Mouse (Mus musculus) gastrocnemius, postnatal 4 days (tissue): ENCODE data around the gene Ifna7. TPM values are rescaled to one million over a fixed set of nuclear protein-coding genes. Genes with fewer than 3 reads are reported as not detected.

Experiments used
- DNase-seq, 2 experiments: peaks; one replicate each; pipeline ENCODE4 v3.0.0; 2021 to 2022; ENCODE audit warnings: low spot score in 2 of 2, mixed read lengths in 2 of 2
- total RNA-seq, 2 experiments: library from RNA; stranded (reverse); gene quantifications; 2 replicates each; pipeline ENCODE4 v1.2.3; 2021

Ifna7 gene
- total RNA-seq, 2 experiments from 2014 or later, result not detected

DNA sequence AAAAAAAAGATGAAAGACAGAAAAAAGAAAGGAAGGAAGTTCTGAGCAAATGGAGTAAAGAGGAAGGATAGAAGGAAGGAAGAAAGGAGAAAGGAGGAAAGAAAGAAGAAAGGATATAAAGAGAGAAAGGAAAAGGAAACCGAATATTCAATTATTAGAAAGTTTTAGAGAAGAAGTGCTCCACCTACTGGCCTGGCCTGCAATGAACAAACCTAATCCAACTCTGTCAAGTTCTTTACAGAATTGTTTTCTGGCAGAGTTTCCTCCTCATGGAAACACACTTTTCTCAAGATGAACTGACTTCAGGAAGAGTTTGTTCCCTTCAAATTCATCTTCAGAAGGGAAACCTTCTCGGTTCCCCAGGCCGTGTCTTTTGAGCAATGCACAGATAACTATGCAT, 22.8 kb downstream of the Ifna7 start:
- DNase-seq, result no peak

DNA sequence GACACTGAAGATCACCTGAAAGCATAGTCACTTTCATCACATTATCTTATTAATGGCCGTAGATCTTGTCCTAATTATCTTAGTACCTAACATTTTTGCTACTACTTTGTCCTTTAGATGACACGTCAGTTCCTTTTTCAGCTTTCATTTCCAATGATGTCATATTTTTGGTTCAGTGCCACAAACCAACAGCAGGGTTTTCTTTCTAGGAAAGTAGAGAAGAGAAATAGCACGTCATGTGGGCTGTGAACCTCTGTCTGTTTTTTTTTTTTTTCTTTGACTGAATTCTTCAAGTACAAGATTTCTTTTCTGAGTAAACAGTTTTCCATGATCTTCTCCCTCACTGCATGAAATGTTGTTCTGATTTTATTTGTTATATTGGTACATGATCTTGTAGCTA, 24.0 kb downstream of the Ifna7 start:
- no peak for DNase-seq

DNA sequence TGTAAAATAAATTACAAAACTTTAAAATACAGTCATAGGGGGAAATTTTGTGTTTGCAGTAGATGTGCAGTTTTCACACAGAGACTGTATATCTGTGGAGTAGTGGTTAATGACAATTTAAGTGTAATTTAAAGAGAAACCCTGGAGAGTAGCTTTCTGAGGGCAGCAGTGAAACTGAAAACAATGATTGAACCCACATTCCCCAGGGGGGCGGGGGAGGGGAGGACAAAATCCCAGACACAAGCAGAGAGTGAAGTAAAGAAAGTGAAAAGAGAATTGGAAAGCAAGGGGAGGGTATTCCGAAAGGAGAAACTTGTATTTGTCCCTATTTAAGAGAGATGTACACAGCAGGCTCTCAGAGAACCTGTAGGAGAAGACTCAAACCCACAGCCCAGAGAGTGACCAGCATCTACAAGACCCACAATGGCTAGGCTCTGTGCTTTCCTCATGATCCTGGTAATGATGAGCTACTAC, 25.4 kb downstream of the Ifna7 start, which contains the start of gene Ifna4:
Gene Ifna4, plus strand, starts transcription at position 424 of the 474 bp plus-strand sequence.
- no peak for DNase-seq

DNA sequence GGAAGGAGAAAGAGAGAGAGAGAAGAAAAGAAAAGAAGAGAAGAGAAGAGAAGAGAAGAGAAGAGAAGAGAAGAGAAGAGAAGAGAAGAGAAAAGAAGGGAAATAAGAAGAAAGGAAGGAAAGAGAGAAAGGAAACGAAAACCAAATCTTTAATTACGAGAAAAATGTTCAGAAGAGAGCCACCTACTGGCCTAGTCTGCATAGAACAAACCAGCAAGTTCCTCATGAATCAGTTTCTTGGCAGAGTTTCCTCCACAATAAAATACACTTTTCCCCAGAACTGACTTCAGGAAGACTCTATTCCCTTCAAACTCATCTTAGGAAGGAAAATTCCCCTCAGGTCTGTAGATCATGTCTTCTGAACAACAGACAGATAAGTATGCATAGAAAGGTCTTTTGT, 29.3 kb downstream of the Ifna7 start:
- no peak for DNase-seq

DNA sequence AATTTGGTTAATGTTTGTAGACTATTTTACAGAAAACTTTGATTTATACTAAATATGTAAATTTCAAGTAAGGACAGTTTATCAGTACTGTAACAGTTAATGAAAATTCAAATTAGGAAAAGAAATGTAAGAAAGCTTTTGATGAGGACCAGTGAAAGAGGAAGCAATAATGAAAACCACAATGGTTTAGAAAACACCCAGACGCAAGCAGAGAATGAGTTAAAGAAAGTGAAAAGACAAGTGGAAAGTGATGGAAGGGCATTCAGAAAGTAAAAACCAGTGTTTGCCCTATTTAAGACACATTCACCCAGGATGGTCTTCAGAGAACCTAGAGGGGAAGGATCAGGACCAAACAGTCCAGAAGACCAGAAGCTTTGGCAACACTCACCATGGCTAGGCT, 33.7 kb downstream of the Ifna7 start, which contains the start of gene Ifna1:
Gene Ifna1, plus strand, starts transcription at position 390 of the 400 bp plus-strand sequence.
- no peak for DNase-seq

DNA sequence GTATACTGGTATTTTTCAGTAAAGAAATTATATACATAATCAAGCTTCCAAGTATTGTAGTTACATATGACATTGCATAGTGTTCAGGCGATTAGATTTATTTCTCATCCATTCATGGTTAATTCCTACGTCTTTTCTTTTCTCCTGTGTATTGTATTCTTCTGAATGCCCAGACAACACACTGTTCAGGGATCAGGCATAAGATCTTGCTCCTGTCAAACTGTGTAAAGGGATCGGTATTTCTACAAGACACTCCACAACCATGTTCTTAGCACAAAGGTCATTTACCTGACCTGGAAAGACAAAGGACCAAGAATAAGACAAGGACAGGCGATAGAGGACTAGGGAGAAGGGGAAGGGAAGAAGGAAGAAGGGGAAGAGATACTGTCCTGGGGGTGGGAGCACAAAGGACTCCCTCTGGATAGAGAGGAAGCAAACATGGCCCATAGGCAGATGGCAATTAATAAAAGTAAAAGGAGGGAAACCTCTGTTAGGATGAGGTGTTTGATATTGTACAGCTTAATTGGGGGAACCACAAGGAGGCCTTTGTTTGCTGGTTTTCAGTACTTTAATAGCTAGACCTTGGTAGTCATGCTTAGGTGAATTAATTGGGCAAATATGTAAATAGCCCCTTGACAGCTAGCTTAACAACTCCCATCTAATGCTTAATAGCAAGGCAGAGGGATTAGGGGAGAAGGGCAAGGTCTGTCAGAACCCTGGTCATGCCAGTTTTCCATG, 35.2 kb downstream of the Ifna7 start:
- DNase-seq, result no peak

DNA sequence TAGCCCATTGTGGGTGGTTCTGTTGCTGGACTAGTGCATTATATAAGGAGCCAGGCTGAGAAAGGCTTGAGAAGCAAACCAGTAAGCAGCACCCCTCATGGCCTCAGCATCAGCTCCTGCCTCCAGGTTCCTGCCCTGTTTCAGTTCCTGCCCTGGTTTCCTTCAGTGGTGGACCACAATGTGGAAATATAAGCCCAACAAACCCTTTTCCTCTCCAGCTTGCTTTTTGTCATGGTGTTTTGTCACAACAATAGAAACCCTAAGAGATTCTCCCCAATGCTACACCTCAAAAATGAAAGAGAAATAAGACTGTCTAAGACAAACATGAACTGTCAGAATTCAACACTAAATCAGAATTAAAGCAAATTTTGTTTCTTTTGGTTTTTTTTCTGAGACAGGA, 43.2 kb downstream of the Ifna7 start:
- no peak for DNase-seq

DNA sequence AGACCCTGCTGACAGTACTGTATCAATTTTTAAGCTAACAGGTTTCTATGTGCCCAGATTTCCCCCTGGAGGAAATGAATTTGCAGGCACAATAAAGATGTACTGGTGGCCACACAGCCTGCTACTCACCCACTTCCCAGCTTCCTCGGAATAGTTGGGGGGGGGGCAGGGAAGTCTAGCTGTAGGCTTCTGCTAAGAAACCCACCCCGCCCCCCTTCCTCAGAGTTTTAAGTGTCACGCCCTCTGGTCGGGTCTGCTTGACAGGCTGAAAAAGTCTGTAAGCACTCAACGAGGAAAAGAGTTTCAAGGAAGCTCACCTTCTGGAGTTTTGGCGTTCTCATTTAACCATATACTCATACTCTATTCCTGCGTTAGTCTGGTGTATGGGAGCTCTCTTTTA, 47.3 kb downstream of the Ifna7 start:
- no peak for DNase-seq

DNA sequence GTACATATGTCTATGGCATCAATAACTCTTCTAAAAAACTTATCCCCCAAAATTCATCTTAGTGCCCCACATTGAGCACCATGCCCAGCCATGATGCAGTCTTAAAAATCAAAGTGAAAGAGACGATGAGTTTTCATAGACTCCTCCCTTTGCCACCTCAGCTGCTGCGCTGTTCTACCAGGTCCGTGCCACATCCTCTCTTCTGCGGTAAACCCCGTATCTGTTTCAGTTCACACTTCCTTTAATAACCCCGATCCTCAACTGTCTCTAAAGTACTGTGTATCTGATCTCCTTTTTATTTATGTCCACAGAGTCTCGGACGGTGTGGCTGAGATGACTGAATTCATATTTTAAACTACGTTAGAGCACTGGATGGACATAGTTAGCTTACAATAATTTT, 48.6 kb downstream of the Ifna7 start:
- DNase-seq, result no peak

DNA sequence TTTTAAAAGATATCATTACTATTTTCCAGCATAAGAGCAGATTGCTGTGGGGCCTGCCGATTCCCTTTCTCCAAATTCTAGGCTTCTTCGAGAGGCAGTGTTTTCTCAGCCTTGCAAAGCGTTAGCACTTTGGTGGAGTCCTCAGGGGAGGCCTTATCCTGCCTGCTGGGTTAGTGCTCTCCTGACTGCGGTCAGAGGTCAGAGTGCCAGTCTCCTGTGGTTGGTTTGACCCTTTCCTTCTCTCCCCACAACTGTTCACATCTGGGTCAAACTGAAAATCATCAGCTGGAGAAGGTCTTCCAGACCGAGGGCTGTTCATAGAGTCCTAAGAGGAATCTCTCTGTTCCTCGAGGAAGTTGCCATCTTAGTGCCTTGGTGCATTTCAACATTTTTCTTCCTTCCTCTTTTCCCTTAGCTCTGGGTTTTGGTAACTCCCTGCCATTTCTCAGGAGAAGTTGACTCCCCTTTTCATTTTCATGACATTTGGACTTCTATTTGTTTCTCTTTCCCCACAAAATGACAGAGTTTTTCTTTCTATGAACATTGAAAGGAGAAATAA, 49.1 kb downstream of the Ifna7 start:
- DNase-seq, result no peak

Other genes starting within 250 kb of the Ifna7 start
- not detected for gene Ifna14, start 244.4 kb upstream of the Ifna7 start, total RNA-seq
- gene Ifna9, start 223.8 kb upstream of the Ifna7 start, total RNA-seq, result not detected
- not detected for gene Ifna12, start 212.9 kb upstream of the Ifna7 start, total RNA-seq
- not detected for gene C87499, start 181.8 kb upstream of the Ifna7 start, total RNA-seq
- gene Ifna13, start 171.8 kb upstream of the Ifna7 start, total RNA-seq, result not detected
- not detected for gene Ifna16, start 139.3 kb upstream of the Ifna7 start, total RNA-seq
- gene Ifna2, start 132.3 kb upstream of the Ifna7 start, total RNA-seq, result not detected
- gene Ifnab, start 124.9 kb upstream of the Ifna7 start, total RNA-seq, result not detected
- gene Gm26566, start 94.4 kb upstream of the Ifna7 start, total RNA-seq, result under 1 TPM in 1 of 2 experiments, not detected in 1; 0.98 TPM
- gene Klhl9, start 93.8 kb upstream of the Ifna7 start, total RNA-seq, result 10 to 100 TPM; 81.9 to 94.2 TPM
- gene Gm13271, start 61.4 kb upstream of the Ifna7 start, total RNA-seq, result not detected
- not detected for gene Gm13283, start 56.1 kb upstream of the Ifna7 start, total RNA-seq
- gene Gm13290, start 42.4 kb upstream of the Ifna7 start, total RNA-seq, result not detected
- not detected for gene Gm13289, start 39.3 kb upstream of the Ifna7 start, total RNA-seq
- gene Gm13272, start 36.4 kb upstream of the Ifna7 start, total RNA-seq, result not detected
- not detected for gene Ifnz, start 34.1 kb upstream of the Ifna7 start, total RNA-seq
- not detected for gene Gm13276, start 30.5 kb upstream of the Ifna7 start, total RNA-seq
- gene Gm13277, start 27.6 kb upstream of the Ifna7 start, total RNA-seq, result not detected
- gene Gm13278, start 24.7 kb upstream of the Ifna7 start, total RNA-seq, result not detected
- not detected for gene Gm13275, start 21.7 kb upstream of the Ifna7 start, total RNA-seq
- not detected for gene Gm13279, start 18.8 kb upstream of the Ifna7 start, total RNA-seq
- gene Gm13285, start 16.6 kb upstream of the Ifna7 start, total RNA-seq, result under 1 TPM; 0.37 to 0.54 TPM
- not detected for gene Gm13287, start 13.0 kb upstream of the Ifna7 start, total RNA-seq
- gene Gm13288, start 10.7 kb upstream of the Ifna7 start, total RNA-seq, result not detected
- not detected for gene Ifna11, start 3.7 kb downstream of the Ifna7 start, total RNA-seq
- gene Ifna6, start 11.2 kb downstream of the Ifna7 start, total RNA-seq, result not detected
- not detected for gene Ifna5, start 19.3 kb downstream of the Ifna7 start, total RNA-seq
- gene Ifna4, start 25.6 kb downstream of the Ifna7 start, total RNA-seq, result not detected
- not detected for gene Ifna1, start 33.9 kb downstream of the Ifna7 start, total RNA-seq
- gene Ifne, start 64.0 kb downstream of the Ifna7 start, total RNA-seq, result not detected